Mouse (Mus musculus): ENCODE results near the gene Il23a.
"Not testable (repeated sequence)": the region's sequence is repeated elsewhere in the genome, so short reads cannot be mapped to it uniquely, and the experiment has no call there.

The Il23a gene

DNA sequence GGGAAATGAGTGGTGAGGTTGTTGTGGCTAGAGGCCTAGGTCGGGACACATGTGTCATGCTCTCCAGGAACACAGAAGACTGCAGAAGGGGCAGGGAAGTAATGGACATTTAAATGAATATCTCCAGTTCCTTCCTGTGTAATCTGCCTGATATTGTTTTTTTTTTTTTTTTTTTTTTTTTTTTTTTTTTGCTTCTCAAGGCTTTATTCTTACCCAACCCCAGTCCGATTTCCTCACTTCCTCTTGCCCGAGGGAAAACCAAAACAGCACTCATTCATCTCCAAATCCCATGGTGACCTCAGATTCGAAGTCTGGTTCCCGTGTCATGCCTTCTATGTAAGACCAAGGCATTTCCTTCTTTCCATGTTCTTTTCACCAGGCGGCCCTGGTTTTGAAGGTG, 309 bp downstream of the Il23a start:
- Histone ChIP-seq H3K4me1 (replicated peaks; ENCODE audit: low read depth, low read length) (peaks cover 54% of the 10 kb centered on the region), H3K27me3 (ENCODE audit: insufficient read depth, low read length) (no peaks in the 10 kb centered on the region), H3K9me3 (ENCODE audit: low read length) (no peaks in the 10 kb centered on the region), H3K4me3 (replicated peaks; ENCODE audit: low read length) (peak overlapping the region; percentile 66), H3K36me3 (ENCODE audit: insufficient read depth, low read length) (no peaks in the 10 kb centered on the region)
- no peak for TF ChIP-seq CTCF (conservative IDR thresholded peaks at IDR 0.05; ENCODE audit: low read length)
- no peak for TF ChIP-seq POU5F1 (IDR thresholded peaks at IDR 0.05; ENCODE audit: borderline replicate concordance, low read length)
- TF ChIP-seq NANOG (IDR thresholded peaks at IDR 0.05; ENCODE audit: borderline replicate concordance, low read length), result no peak

DNA sequence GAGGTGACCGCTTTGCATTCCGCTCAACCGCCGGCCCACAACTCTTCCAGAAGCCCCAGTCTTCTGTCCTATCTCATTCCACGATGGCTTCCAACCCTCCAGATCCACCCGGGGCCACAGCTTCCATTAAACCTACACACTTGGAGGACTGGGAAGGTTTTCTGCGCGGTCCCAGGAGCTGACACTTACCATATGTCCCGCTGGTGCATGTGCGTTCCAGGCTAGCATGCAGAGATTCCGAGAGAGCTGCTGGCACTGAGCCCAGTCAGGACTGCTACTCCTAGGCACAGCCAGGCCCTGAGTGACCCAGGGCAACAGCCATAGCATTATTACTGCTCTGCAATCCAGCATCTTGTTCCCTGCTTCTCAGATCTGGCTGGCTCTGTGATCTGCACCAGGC, 930 bp downstream of the Il23a start:
- H3K4me3 ChIP-seq (replicated peaks; ENCODE audit: low read length), result peak overlapping the region; percentile 66
- peaks cover 54% of the 10 kb centered on the region for H3K4me1 ChIP-seq (replicated peaks; ENCODE audit: low read depth, low read length)
- H3K9me3 ChIP-seq (ENCODE audit: low read length), result no peaks in the 10 kb centered on the region
- TF ChIP-seq NANOG (IDR thresholded peaks at IDR 0.05; ENCODE audit: borderline replicate concordance, low read length) (no peak), CTCF (conservative IDR thresholded peaks at IDR 0.05; ENCODE audit: low read length) (no peak), POU5F1 (IDR thresholded peaks at IDR 0.05; ENCODE audit: borderline replicate concordance, low read length) (no peak)
- no peaks in the 10 kb centered on the region for H3K27me3 ChIP-seq (ENCODE audit: insufficient read depth, low read length)
- H3K36me3 ChIP-seq (ENCODE audit: insufficient read depth, low read length), result peaks cover 5% of the 10 kb centered on the region

DNA sequence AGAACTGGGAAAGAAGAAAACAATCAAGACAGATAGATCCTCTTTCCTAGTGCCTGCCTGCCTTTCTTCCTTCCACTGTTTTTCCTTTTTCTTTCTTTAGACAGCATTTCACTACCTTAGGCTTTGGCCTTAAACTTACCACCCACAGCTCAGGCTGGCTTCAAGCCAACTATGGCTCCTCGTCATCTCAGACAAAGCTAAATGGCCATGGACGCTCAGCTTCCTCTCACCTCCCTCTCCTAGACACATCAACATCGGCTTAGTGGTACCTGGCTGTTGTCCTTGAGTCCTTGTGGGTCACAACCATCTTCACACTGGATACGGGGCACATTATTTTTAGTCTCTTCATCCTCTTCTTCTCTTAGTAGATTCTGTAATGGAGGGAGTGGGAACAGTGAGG, 1.3 kb downstream of the Il23a start:
- Histone ChIP-seq H3K4me3 (replicated peaks; ENCODE audit: low read length) (peak overlapping the region; percentile 66), H3K36me3 (ENCODE audit: insufficient read depth, low read length) (peaks cover 9% of the 10 kb centered on the region), H3K4me1 (replicated peaks; ENCODE audit: low read depth, low read length) (peaks cover 51% of the 10 kb centered on the region), H3K9me3 (ENCODE audit: low read length) (no peaks in the 10 kb centered on the region), H3K27me3 (ENCODE audit: insufficient read depth, low read length) (no peaks in the 10 kb centered on the region)
- no peak for TF ChIP-seq POU5F1 (IDR thresholded peaks at IDR 0.05; ENCODE audit: borderline replicate concordance, low read length)
- TF ChIP-seq CTCF (conservative IDR thresholded peaks at IDR 0.05; ENCODE audit: low read length), result no peak
- TF ChIP-seq NANOG (IDR thresholded peaks at IDR 0.05; ENCODE audit: borderline replicate concordance, low read length), result no peak

DNA sequence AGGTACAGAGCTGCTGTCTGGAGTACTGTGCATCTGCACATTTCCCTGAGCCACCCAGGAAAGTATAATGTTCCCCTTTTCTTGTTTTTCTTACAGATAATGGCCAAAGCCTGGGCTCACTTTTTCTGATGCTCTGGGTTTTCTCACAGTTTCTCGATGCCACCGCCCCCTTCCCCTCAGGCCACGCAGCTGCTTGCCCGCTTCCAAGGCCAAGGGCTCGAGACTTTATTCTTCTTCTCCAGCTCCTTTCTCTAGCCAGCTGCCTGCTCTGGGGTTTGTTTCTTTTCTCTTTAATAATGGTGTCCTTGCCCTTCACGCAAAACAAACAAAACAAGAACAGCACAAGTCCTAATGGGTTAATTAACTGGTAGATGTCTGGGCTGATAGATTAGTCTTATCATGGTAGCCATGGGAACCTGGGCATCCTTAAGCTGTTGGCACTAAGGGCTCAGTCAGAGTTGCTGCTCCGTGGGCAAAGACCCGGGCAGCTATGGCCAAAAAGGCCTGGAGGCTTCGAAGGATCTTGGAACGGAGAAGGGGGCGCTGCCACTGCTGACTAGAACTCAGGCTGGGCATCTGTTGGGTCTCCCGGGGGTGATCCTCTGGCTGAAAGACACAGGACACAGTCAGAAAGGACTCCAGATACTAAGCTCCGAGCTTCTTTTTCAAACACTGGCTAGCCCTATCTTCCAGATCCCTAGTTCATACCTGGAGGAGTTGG, 2.0 kb downstream of the Il23a start:
- TF ChIP-seq NANOG (IDR thresholded peaks at IDR 0.05; ENCODE audit: borderline replicate concordance, low read length) (no peak), CTCF (conservative IDR thresholded peaks at IDR 0.05; ENCODE audit: low read length) (no peak), POU5F1 (IDR thresholded peaks at IDR 0.05; ENCODE audit: borderline replicate concordance, low read length) (no peak)

DNA sequence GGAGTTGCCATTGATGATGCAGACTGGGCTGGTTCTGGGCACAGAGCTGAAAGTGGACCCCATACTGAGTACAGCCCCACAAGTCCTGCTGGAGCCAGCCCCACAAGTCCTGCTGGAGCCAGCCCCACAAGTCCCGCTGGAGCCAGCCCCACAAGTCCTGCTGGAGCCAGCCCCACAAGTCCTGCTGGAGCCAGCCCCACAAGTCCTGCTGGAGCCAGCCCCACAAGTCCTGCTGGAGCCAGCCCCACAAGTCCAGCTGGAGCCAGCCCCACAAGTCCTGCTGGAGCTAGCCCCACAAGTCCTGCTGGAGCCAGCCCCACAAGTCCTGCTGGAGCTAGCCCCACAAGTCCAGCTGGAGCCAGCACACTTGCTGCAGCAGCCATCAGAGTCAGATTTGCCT, 8.0 kb downstream of the Il23a start:
- not testable (repeated sequence) for H3K27me3 ChIP-seq (ENCODE audit: insufficient read depth, low read length); H3K9me3 ChIP-seq (ENCODE audit: low read length); H3K4me3 ChIP-seq (replicated peaks; ENCODE audit: low read length)
- Histone ChIP-seq H3K4me1 (replicated peaks; ENCODE audit: low read depth, low read length) (peaks cover 15% of the 10 kb centered on the region), H3K36me3 (ENCODE audit: insufficient read depth, low read length) (peaks cover 62% of the 10 kb centered on the region)

More for the DNA sequence above, 2.0 kb downstream of the Il23a start:
- Histone ChIP-seq H3K9me3 (ENCODE audit: low read length) (no peaks in the 10 kb centered on the region), H3K4me3 (replicated peaks; ENCODE audit: low read length) (peak overlapping the region; percentile 66; the same call in 1 of the 2 replicates), H3K4me1 (replicated peaks; ENCODE audit: low read depth, low read length) (peaks cover 45% of the 10 kb centered on the region), H3K27me3 (ENCODE audit: insufficient read depth, low read length) (no peaks in the 10 kb centered on the region), H3K36me3 (ENCODE audit: insufficient read depth, low read length) (peaks cover 15% of the 10 kb centered on the region)

DNA sequence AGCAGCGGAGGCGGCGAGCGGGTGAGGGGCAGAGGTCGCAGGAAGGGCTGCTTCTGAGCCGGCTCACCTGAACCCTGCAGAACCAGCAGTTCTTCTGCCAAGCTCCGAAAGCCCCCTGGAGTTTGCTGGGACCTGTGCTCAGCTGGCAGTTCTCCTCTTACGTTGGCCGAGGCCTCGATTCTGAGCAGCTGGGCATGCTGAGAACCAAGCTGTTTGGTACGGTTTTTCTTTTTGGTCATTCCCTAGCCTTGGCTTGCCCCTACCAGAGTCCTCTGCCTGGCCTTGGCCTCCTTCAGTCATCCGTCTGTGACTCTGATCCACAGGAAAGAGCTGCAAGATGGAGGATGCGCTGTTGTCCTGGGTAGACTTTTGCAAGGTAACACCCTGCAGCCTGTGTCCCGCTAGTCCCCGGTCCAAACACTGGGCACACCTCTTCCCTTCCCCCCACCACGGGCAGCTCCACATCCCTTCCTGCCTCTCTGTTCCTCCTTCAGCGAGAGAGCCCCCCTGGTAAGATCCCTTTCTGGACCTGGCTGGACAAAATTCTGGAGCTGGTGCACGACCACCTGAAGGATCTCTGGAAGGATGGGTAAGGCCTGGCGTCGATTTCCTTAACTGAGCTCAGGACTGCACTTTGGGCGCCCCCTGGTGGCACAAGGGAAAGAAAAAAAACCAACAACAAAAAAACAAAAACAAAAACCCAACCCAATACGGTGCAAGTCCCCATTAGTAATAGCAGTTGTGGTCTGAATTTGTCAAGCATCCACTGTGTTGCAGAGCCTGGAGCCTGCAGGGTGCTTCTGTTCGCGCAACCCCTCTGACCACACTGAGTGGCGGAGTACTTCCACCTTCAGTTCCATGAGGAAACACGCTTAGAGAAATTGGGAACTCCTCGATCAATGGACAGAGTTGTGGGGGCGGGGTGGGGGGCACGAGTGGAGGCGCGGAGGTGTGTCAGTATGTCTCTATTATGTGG, 14.7 kb downstream of the Il23a start:
- Histone ChIP-seq H3K27me3 (ENCODE audit: insufficient read depth, low read length) (no peaks in the 10 kb centered on the region), H3K36me3 (ENCODE audit: insufficient read depth, low read length) (peaks cover 88% of the 10 kb centered on the region), H3K4me1 (replicated peaks; ENCODE audit: low read depth, low read length) (peaks cover 63% of the 10 kb centered on the region), H3K4me3 (replicated peaks; ENCODE audit: low read length) (peak overlapping the region; percentile 69), H3K9me3 (ENCODE audit: low read length) (no peaks in the 10 kb centered on the region)
- TF ChIP-seq CTCF (conservative IDR thresholded peaks at IDR 0.05; ENCODE audit: low read length) (peak; percentile 56), POU5F1 (IDR thresholded peaks at IDR 0.05; ENCODE audit: borderline replicate concordance, low read length) (no peak)

DNA sequence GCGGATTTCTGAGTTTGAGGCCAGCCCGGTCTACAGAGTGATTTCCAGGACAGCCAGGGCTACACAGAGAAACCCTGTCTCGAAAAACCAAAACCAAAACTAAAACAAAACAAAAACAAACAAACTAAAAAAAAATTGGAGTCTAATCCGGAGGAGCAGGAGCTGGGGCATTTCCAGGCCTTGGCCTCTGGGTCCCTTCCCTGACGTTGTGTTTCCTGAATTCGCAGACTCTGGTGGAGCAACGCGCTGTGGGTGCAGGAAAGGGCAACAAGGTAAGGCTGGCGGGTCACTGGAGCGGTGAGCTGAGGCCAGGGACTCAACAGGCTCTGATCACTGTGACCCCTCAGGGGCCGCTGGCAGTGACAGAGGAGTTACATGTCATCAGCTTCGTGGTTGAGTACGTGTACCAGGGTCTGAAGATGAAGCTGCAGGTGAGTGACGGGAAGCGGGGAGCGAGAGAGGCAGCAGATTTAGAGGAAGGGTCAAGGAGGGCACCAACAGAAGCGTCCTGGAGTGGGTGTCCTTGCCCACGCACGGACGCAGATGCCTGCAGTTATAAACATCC, 15.6 kb downstream of the Il23a start:
- Histone ChIP-seq H3K36me3 (ENCODE audit: insufficient read depth, low read length) (peaks cover 84% of the 10 kb centered on the region), H3K4me3 (replicated peaks; ENCODE audit: low read length) (peak overlapping the region; percentile 69), H3K9me3 (ENCODE audit: low read length) (no peaks in the 10 kb centered on the region), H3K27me3 (ENCODE audit: insufficient read depth, low read length) (no peaks in the 10 kb centered on the region), H3K4me1 (replicated peaks; ENCODE audit: low read depth, low read length) (peaks cover 63% of the 10 kb centered on the region)
- no peak for TF ChIP-seq POU5F1 (IDR thresholded peaks at IDR 0.05; ENCODE audit: borderline replicate concordance, low read length)
- no peak for TF ChIP-seq NANOG (IDR thresholded peaks at IDR 0.05; ENCODE audit: borderline replicate concordance, low read length)
- TF ChIP-seq CTCF (conservative IDR thresholded peaks at IDR 0.05; ENCODE audit: low read length), result no peak

DNA sequence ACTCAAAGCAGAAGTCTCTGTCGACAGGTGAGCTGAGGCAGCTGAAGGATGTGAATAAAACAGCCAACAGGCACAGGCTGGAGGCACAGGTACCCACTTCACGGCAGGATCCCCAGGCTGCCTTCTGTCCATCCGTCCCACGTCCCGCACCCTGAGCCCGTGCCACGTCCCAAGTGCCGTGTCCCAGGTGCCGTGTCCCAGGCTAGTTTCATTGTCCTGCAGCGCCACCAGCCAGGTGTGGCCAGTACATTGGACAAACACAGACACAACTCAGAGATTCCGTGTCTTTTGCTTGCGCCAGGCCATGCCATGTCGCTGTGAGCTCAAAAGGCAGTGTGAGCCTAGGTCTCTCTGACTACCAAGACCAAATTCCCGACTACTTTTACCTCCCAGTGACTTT, 16.9 kb downstream of the Il23a start:
- TF ChIP-seq NANOG (IDR thresholded peaks at IDR 0.05; ENCODE audit: borderline replicate concordance, low read length) (no peak), POU5F1 (IDR thresholded peaks at IDR 0.05; ENCODE audit: borderline replicate concordance, low read length) (no peak), CTCF (conservative IDR thresholded peaks at IDR 0.05; ENCODE audit: low read length) (no peak)
- Histone ChIP-seq H3K4me3 (replicated peaks; ENCODE audit: low read length) (no peak overlapping the region), H3K4me1 (replicated peaks; ENCODE audit: low read depth, low read length) (peaks cover 67% of the 10 kb centered on the region), H3K36me3 (ENCODE audit: insufficient read depth, low read length) (peaks cover 87% of the 10 kb centered on the region), H3K27me3 (ENCODE audit: insufficient read depth, low read length) (no peaks in the 10 kb centered on the region), H3K9me3 (ENCODE audit: low read length) (no peaks in the 10 kb centered on the region)

Measured in E14TG2a.4 (cell line).